Mouse (Mus musculus) G1E-ER4 (cell line): ENCODE measurements around the gene Rabep2. TPM values are rescaled to one million over a fixed set of nuclear protein-coding genes. Genes with fewer than 3 reads are reported as not detected.

Experiments used
- GATA1 ChIP-seq: IDR thresholded peaks from one replicate; pipeline ENCODE4 v1.8.0; 2012; ENCODE audit warnings: low read length, inconsistent platforms
- polyA plus RNA-seq: library from polyadenylated mRNA; stranded (reverse); fragments of >175 nt; gene quantifications from 2 replicates; pipeline ENCODE4 v1.2.3, GENCODE M21; 2012

The Rabep2 gene
- 30.3 and 38.5 TPM in 2 replicates for polyA plus RNA-seq

GRCm38 (mm10) chr7:126428631-126429502 lies at the start of gene Rabep2:
Gene Rabep2, plus strand, starts transcription at chr7:126428759.
- TF ChIP-seq GATA1: no peak

GRCm38 (mm10) chr7:126383565-126383964 lies 45.0 kb upstream of the Rabep2 start:
- no peak for TF ChIP-seq GATA1

- TF ChIP-seq GATA1: no peak
Measured at GRCm38 (mm10) chr7:126388185-126388584, 40.4 kb upstream of the Rabep2 start.

- no peak for TF ChIP-seq GATA1
Measured at GRCm38 (mm10) chr7:126396298-126397119, 32.0 kb upstream of the Rabep2 start, which contains the start of gene Nfatc2ip. Gene Nfatc2ip, minus strand, starts transcription at chr7:126396737.

GRCm38 (mm10) chr7:126397221-126397620 lies 31.3 kb upstream of the Rabep2 start:
- no peak for TF ChIP-seq GATA1

- TF ChIP-seq GATA1: no peak
Measured at GRCm38 (mm10) chr7:126397822-126398221, 30.7 kb upstream of the Rabep2 start.

- TF ChIP-seq GATA1: no peak
Measured at GRCm38 (mm10) chr7:126399548-126399947, 29.0 kb upstream of the Rabep2 start.

- TF ChIP-seq GATA1: no peak
Measured at GRCm38 (mm10) chr7:126408686-126409085, 19.9 kb upstream of the Rabep2 start.

- no peak for TF ChIP-seq GATA1
Measured at GRCm38 (mm10) chr7:126411061-126411460, 17.5 kb upstream of the Rabep2 start.

- no peak for TF ChIP-seq GATA1
Measured at GRCm38 (mm10) chr7:126414725-126415124, 13.8 kb upstream of the Rabep2 start, which contains the start of gene Cd19. Gene Cd19, minus strand, starts transcription at chr7:126414889.

GRCm38 (mm10) chr7:126416615-126417014 lies 11.9 kb upstream of the Rabep2 start:
- no peak for TF ChIP-seq GATA1

GRCm38 (mm10) chr7:126417045-126417444 lies 11.5 kb upstream of the Rabep2 start:
- TF ChIP-seq GATA1: no peak

GRCm38 (mm10) chr7:126417606-126418005 lies 11.0 kb upstream of the Rabep2 start:
- no peak for TF ChIP-seq GATA1

- no peak for TF ChIP-seq GATA1
Measured at GRCm38 (mm10) chr7:126418496-126418895, 10.1 kb upstream of the Rabep2 start.

GRCm38 (mm10) chr7:126421756-126422155 lies 6.8 kb upstream of the Rabep2 start:
- TF ChIP-seq GATA1: no peak

- TF ChIP-seq GATA1: no peak
Measured at GRCm38 (mm10) chr7:126424161-126424560, 4.4 kb upstream of the Rabep2 start.

GRCm38 (mm10) chr7:126427323-126427860 lies 1.2 kb upstream of the Rabep2 start:
- TF ChIP-seq GATA1: no peak
